Mouse (Mus musculus) ovary, postnatal 10 days (tissue): ENCODE measurements around the gene Mmd2.

Experiments used
- DNase-seq: peaks from one replicate; pipeline ENCODE4 v3.0.0; 2022; ENCODE audit warnings: low spot score

Gene Mmd2

GRCm38 (mm10) chr5:142605288-142605687 is 3.3 kb downstream of the Mmd2 start:
- DNase-seq = no peak

GRCm38 (mm10) chr5:142604379-142604778 is 4.2 kb downstream of the Mmd2 start:
- no peak for DNase-seq

DNA sequence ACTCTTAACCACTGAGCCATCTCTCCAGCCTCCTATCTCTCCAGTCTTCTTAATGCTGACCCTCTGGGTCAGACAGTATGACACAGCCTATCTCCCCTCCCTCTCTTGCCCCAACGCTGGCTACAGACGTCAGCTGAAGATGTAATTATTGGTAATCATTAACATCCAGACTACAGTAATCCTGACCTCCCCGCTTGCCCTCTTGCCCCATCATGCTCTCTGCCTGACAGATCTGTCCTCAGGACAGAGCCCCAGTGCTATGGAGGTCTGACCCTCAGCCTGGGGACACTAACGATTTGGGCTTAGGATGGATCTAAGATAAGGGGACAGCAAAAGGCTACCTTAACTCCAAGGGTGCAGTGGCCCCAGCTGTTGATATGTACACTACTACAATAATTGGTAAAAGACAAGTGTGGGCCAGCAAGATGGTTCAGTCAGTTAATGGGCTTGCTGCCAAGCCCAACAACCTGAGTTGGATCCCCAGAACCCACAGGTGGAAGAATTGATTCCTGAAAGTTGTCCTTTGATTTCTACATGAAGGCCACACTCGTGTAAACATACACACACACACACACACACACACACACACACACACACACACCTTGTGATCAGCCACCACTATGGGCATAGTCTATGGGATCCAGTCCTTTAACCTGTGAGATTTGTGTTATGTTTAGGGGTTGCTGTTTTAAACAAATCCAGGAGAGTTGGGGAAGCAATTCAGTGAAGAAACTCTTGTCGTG is 10.8 kb downstream of the Mmd2 start:
- no peak for DNase-seq

- no peak for DNase-seq
Observed at GRCm38 (mm10) chr5:142596723-142597122, 11.9 kb downstream of the Mmd2 start.

- DNase-seq = no peak
Observed at GRCm38 (mm10) chr5:142595698-142596097, 12.9 kb downstream of the Mmd2 start.

DNA sequence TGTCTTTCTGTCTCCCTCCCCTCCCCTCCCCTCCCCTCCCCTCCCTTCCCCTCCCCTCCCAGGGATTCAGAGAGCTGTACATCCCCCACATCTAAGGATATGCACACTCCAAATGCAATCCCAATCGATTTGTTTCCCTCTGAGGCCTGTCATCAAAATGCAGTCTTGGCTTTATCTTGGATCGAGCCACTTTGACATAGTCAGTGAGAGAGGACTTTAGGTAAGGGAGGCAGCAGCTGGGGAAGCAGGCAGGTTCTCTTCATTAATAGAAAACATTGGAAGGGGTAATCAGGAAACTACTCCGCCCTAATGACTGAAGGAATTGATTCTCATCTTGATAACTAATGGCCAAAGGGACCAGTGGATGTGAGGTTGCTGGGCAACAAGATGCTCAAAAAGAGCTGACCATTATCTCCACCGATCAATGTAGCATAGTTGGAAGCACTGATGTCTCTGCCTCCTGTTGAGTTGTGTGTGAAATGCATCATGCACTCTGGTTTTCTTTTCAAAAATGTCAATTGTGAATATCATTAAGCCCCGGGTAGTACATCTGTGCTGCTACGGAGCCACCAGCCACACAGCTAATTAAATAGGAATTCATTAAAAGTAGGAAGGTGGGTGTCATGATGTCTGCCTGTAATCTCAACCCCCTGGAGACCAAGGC is 17.5 kb downstream of the Mmd2 start:
- no peak for DNase-seq

GRCm38 (mm10) chr5:142583616-142584126 is 24.9 kb downstream of the Mmd2 start:
- no peak for DNase-seq

DNA sequence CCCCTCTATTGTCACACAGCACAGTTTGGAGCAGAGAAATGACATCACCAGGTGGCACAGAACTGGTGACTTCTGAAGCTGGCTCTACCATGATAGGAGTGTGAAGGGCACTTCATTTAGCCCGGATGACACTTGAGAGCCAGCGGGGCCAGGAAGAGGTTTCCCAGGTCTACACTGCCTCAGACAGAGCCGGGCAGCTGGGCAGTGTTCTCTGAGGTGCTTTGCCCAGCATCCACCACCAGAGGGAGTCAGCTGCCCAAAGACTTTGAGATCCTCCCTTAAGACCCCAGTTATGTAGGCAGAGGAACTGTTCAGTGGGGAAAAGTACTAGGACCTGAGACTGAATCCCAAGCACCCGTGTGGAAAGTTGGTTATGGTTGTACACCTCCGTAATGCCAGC is 27.1 kb downstream of the Mmd2 start:
- peak; percentile 27 for DNase-seq

- DNase-seq = no peak
Observed at GRCm38 (mm10) chr5:142578192-142578591, 30.4 kb downstream of the Mmd2 start.

DNA sequence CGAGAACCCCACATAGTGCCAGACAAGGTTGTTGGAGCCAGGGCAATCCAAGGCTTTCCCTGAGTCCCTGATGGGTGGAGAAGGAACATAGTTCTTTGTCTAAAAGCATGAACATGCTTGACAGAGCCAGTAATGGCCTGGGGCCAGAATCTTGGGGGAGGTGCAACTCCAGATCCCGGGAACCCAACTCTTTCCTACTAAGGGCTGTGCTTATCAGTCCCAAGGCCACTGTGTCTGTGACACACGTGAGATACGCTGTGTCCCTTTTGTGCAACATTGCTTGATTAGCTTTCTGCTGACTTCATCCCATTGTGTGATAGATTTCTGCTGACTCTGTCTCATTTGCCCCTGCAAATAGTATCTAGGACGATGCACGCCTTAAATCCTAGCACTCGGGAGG is 31.8 kb downstream of the Mmd2 start:
- no peak for DNase-seq

- no peak for DNase-seq
Observed at GRCm38 (mm10) chr5:142574323-142575057, 34.1 kb downstream of the Mmd2 start.

DNA sequence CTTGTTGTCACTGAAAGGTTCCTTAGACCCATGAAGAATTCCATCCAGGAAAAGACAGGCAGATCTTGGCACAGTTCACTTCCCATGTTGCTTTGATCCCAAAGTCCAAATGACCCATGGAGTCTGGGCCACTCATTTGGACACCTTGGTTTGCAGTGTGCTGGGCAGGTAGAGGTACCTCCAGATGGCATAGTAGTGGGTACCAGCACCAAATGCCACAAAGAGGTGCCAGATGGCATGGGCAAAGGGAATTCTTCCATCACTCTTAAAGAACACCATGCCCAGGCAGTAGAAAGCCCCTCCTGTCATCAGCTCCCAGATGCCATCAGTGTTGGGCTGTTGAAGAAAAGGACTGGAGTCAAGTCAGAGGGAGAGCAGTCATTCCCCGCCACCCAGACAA is 44.0 kb downstream of the Mmd2 start:
- DNase-seq = no peak

DNA sequence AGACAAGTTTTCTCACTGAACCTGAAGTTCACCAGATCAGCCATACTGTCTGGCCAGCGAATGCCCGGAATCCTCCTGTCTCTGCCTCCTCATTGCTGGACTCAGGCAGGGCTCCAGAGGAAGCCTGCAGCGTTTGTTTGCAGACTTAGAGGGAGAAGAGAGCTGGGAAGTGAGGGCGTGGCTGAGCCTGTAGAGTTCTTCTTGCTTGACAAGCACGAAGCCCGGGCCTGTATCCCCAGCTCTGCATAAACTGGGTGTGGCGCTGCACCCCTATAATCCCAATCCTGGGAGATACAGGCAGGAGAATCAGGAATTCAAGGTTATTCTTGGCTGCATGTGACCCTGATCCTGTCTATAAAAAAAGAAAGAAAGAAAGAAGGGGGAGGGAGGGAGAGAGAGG is 48.3 kb downstream of the Mmd2 start:
- no peak for DNase-seq

GRCm38 (mm10) chr5:142557397-142558067 is 51.1 kb downstream of the Mmd2 start:
- DNase-seq = peak; percentile 17

DNA sequence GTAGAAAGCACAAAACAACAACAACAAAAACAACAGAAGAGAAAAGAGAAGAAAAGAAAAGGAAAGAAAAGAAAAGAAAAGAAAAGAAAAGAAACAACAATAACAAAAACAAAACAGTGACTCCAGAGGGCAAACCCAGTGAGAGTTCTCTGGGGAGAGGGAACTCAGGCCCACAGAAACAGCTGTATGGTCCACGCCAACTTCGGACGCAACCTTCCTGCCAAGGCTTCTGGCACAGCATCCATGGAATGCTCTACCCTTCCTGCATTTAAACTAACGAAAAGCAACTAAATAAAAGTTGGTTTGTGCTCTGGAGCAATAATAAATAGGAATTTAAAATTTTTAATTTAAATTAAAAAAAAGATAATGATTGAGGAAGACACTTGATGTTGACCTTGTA is 51.9 kb downstream of the Mmd2 start:
- no peak for DNase-seq

- no peak for DNase-seq
Observed at GRCm38 (mm10) chr5:142555866-142556265, 52.7 kb downstream of the Mmd2 start.

GRCm38 (mm10) chr5:142550706-142551652 is 57.6 kb downstream of the Mmd2 start, which contains the start of gene Radil:
Radil (minus strand) TSS chr5:142551098.
- peak; percentile 87 for DNase-seq

- peak; percentile 37 for DNase-seq
Observed at GRCm38 (mm10) chr5:142549961-142550705, 58.5 kb downstream of the Mmd2 start.

DNA sequence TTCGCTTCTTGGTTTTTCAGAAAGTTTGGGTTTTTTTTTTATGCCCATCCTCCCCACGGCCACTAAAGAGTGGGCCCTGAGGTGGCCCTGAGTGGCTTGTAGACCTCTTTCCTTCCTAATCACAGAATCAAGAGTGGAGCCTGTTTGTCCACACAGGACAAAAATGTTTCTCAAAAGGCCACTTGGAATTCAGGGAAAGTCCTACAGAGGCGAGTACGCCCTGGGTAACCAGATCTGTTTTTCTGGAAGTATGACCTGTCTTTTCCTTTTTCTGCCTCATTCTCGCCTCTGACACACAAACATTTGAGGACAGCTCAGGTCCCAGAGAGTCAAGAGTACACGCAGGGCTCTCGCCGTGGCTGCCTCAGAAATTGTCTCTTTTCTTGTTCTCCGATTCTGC is 59.2 kb downstream of the Mmd2 start:
- no peak for DNase-seq

DNA sequence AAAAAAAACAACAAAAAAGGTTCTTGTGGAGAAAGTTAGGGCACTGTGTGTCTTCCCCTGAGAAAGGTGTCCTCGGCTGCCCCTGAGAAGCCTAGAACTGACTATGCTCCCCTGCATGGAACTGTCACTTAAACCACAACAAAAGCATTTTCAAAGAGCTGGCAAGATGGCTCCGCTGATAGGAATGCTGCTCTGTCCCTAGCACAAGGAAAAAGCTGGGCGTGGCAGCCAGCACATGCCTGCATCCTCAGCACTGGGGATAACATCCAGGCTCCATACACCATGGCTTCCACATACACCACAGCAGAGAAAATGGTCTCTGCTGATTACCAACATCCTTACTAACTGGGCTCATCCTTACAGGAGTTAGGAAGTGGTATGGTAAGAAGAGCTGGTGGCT is 61.5 kb downstream of the Mmd2 start:
- DNase-seq = no peak
